Mouse (Mus musculus): ENCODE data around the gene Tmem230.

DNA sequence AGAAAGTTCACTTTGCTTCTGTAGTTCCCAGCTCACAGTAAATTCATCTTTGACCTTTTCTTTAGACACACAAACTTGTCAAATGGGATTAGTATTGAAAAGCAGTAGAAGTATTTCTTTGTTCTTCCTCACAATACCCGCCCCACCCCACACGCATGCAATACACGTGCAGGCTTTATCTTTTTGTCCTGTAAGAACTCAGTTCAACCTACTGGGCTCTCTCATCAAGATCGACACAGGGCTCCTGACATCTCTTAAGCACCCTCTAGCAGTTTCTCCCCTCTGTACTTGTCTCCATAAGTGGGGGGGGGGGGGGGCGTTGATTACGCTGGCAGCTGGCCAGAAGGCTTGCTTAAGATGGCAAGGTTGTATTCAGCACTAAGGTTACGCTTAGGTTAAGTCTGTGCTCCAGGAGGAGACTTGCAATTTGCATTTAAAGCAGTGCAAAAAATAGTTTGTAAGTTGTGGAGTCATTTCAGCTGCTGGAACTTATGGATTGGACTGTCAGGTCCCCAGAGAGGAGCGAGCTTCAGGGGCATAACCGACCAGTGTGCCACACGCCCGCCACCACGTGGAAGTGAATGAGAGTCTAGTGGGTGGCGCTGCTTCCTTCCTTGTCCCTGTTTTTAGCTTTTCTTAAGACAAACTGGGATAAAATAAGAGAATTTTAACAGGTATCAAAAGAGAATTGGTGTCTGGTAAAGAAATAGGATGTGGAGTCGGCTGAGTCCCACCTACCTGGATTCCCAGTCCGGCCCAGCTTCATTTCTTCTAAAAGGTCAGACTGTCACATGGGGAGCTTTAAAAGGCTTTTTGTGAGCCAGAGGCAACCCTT is 35.8 kb upstream of the Tmem230 start:
- TF ChIP-seq GATA1 (IDR thresholded peaks at IDR 0.05; ENCODE audit: low read length) (no peak), TAL1 (IDR thresholded peaks at IDR 0.05; ENCODE audit: low read length) (no peak)
